Mouse (Mus musculus) bone marrow macrophage, adult 2 months (primary cell): ENCODE results near the gene Treml1. TPM values are rescaled to one million over a fixed set of nuclear protein-coding genes. Genes with fewer than 3 reads are reported as not detected.

Experiments
- H3K27ac ChIP-seq: 2 replicates; pipeline ENCODE4 v1.5.1; 2012; ENCODE audit warnings: low read depth, low read length; ENCODE audit not compliant: insufficient read depth
- H3K4me1 ChIP-seq: 2 replicates; pipeline ENCODE4 v1.6.1; 2012; ENCODE audit warnings: low read length; ENCODE audit not compliant: control insufficient read depth, insufficient read depth
- H3K4me3 ChIP-seq: 2 replicates; pipeline ENCODE4 v1.5.1; 2012; ENCODE audit warnings: mild to moderate bottlenecking, low read length, moderate library complexity; ENCODE audit not compliant: insufficient read depth
- CTCF ChIP-seq: IDR thresholded peaks from 2 replicates; pipeline ENCODE4 v1.5.1; 2012; ENCODE audit warnings: low read depth, mild to moderate bottlenecking, low read length, moderate library complexity
- POLR2A ChIP-seq: IDR thresholded peaks from 2 replicates; pipeline ENCODE4 v1.6.1; 2012; ENCODE audit warnings: mild to moderate bottlenecking, low read depth, low read length, borderline replicate concordance
- polyA plus RNA-seq: library from polyadenylated mRNA; stranded (reverse); fragments of >200 nt; gene quantifications from 2 replicates; pipeline ENCODE4 v1.2.4, GENCODE M21; 2012; ENCODE audit not compliant: missing spikeins, insufficient read depth, insufficient read length

Treml1 gene
- polyA plus RNA-seq, 1 experiment = 7.6 TPM

DNA sequence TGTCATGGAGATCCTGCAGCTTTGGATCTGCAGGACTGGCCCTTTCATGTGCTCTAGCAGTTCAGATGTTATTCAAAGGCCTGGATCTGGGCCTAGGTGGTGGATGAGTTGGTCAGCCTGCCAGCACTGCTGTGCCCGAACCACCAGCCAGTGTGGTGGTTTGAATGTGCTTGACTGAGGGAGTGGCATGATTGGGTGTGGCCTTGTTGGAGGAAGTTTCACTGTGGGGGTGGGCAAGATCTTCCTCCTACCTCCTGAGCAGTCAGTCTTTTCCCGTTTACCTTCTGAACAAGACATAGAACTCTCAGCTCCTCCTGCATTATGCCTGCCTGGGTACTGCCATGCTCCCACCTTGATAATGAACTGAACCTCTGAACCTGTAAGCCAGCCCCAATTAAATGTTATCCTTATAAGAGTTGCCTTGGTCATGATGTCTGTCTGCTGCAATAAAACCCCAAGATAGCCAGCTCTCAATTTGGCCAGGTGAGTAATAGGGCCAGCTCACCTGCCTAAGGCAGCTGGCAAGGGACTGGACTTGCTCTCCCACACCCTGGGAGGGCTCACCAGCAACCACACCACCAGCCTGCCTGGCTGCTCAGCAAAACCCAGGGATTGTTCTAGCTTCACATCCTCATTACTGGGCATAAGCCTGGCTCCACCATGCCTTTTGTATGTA lies 26.2 kb downstream of the Treml1 start:
- no peak for TF ChIP-seq CTCF
- TF ChIP-seq POLR2A = no peak
- Histone ChIP-seq H3K27ac (peak overlapping the region; percentile 26), H3K4me3 (no peak overlapping the region), H3K4me1 (peaks cover 15% of the 10 kb centered on the region)

DNA sequence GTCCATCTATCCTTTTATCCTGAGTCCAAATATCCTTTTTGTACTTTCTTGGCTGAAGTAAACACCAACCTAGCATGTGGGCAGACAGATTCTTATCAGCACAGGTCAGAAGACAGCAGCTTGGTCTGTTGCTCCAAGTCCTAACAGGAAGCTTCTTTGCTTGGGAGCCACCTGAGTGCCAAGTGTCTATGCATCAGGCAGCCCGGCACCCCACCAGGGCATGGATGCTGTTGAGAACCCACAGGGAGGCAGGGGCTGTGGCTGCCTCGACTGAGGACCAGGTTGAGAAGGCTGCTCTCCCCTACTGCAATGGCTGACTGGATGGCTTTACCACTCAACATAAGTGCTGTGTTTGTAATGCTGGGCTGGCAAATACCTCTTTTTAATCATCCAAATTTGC lies 28.9 kb downstream of the Treml1 start:
- Histone ChIP-seq H3K4me1 (peaks cover 16% of the 10 kb centered on the region), H3K27ac (no peak overlapping the region), H3K4me3 (no peak overlapping the region)
- TF ChIP-seq POLR2A = no peak
- no peak for TF ChIP-seq CTCF

DNA sequence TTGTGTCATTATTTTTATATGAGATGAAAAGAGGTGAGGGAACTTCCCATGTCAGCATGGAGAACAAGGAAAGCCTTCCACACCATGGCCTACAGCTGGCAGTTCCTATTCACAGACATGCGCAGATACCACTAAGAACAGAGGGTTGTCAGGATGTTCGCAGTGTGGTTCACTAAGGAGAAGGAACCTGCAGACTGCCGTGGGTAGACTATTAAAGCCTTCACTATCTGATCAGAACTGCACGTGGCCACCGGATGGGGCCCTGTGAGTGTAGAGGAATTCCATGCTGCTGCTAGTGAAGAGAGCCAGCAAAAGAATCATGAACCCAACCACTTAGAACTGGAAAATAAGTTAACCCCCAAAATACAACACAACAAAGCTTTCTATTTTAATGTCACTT lies 29.7 kb downstream of the Treml1 start:
- Histone ChIP-seq H3K4me1 (peaks cover 16% of the 10 kb centered on the region), H3K27ac (no peak overlapping the region), H3K4me3 (no peak overlapping the region)
- TF ChIP-seq CTCF = no peak
- no peak for TF ChIP-seq POLR2A

DNA sequence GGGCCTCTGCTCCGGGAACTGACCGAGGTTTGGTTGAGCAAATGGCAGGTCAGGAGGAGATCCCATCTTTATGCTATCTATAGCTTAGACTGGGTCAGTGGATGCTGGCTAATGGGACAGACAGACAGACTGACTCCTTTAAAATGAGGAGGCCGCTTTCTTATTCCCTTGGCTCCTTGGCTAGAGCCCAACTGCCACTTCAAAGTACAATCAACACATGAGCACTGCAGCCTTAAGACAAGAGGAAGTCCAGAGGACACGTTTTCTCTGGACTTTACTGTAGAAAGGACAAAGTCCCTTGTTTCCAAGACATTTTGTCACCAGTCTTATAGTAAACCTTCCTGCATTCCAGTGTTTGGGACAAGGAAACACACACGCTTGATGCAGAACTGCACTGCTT lies 31.7 kb downstream of the Treml1 start:
- H3K27ac ChIP-seq = no peak overlapping the region
- H3K4me3 ChIP-seq = no peak overlapping the region
- no peak for TF ChIP-seq CTCF
- TF ChIP-seq POLR2A = no peak
- peaks cover 8% of the 10 kb centered on the region for H3K4me1 ChIP-seq

DNA sequence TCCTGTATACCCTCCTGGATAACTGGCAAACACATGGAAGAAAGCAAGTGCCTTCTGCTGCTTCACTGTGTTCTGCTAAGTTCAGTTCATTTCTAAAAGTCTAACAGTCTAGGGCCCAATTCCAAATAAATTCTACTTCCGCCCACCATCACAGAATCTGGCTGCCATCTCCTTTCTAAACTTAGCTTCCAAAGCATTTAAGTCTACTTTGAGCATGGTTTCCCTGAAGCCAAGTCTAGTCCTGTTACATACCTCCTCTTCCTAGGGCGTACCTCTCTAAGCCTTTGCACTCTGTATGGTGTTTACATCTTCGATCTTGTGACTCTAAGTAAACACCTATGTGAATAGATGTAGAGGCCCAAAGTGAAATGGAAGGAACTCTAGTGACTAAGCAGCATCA lies 32.9 kb downstream of the Treml1 start:
- no peak for TF ChIP-seq CTCF
- TF ChIP-seq POLR2A = no peak
- peaks cover 5% of the 10 kb centered on the region; the same call in 1 of the 2 replicates for H3K4me1 ChIP-seq

DNA sequence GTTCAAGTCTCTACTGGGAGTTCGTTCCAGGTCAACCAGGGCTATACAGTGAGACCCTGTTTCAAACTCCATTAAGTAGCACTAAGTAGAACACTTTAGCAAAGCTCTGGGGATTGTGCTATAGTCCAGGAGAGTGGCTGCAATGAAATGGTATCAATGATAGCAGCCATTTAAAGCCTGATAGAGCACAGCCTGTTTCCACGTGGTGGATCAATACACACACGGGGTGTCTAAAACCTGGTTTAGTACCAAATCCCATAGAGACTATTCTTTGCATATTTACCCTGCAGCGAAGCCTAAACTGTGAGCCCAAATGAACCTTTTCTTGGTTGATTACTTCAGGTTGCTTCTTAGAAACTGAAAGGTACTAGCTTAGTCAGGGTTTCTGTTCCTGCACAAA lies 42.0 kb downstream of the Treml1 start:
- no peak overlapping the region for H3K27ac ChIP-seq
- TF ChIP-seq POLR2A = no peak
- TF ChIP-seq CTCF = no peak
- no peak overlapping the region for H3K4me3 ChIP-seq
- H3K4me1 ChIP-seq = peaks cover 24% of the 10 kb centered on the region

More for the DNA sequence above, 32.9 kb downstream of the Treml1 start:
- no peak overlapping the region for H3K4me3 ChIP-seq
- no peak overlapping the region for H3K27ac ChIP-seq

DNA sequence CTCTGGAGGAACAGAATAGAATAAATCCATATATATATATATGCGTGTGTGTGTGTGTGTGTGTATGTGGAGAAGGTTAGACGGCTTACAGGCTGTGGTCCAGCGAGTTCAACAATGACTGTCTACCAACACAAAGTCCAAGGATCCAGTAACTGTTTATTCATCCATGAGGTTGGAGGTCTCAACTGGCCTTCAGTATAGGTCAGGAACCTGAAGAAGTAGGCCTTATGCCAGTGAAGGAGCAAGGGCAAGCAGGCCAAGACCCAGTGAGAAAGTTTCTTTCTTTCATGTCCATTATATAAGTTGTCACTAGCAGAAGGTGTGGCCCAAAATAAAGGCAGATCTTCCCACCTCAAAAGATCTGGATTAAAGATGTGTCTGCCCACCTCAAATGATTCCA lies 43.0 kb downstream of the Treml1 start:
- TF ChIP-seq POLR2A (no peak), CTCF (no peak)
- Histone ChIP-seq H3K4me1 (peaks cover 33% of the 10 kb centered on the region), H3K27ac (no peak overlapping the region), H3K4me3 (no peak overlapping the region)

DNA sequence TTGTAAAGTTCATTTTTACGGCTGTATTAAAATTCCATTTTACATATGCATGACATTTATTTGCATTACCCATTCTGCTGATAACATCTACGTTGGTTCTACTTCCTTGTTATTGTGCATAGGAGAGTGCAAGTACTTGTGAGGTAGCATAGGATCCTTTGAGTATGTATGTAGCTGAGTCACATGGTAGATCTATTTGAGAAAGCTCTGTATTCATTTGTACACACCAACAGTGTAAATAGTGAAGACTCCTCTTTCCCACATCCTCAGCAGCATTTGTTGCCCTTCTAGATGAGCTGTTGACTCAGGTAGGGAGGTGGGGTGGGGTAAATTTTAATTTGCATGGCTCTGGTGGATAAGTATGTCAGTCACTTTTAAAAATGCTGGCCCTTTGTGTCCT lies 44.1 kb downstream of the Treml1 start:
- H3K27ac ChIP-seq = no peak overlapping the region
- TF ChIP-seq POLR2A (no peak), CTCF (no peak)
- no peak overlapping the region for H3K4me3 ChIP-seq
- peaks cover 35% of the 10 kb centered on the region for H3K4me1 ChIP-seq

DNA sequence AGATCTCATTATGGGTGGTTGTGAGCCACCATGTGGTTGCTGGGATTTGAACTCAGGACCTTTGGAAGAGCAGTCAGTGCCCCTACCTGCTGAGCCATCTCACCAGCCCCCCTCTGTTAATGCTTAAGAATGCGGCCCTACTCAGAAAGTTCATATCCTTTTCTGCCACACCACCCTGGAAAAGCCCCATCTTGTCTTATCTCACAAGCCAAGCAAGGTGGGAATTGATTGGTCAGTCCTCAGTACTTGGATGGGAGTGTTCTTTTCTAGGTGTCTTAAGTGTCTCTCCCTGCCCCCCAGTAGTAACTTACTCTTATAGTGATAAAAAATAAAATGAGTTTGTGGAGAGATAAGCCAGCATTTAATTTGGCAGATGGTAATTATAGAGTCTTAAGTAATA lies 45.0 kb downstream of the Treml1 start:
- H3K4me3 ChIP-seq = no peak overlapping the region
- H3K27ac ChIP-seq = no peak overlapping the region
- peaks cover 35% of the 10 kb centered on the region for H3K4me1 ChIP-seq

DNA sequence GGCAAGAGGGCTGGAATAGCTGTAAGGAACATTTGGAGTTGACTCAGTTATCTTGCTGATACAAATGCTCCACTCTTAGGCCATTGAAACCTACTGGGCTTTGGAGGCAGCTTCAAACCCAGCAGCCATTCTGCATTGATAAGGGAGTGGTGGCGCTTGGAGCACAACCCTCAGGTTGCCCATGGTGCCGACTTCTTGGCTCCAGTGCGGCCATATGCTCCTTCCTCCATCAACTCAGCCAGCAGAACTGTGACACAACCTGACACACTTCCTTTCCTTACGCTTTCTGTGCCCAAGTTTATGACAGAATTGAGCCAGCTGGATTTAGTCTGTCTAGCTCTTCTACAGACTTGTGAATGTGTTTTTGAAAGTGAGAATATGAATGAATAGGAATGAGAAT lies 47.4 kb downstream of the Treml1 start:
- TF ChIP-seq CTCF (no peak), POLR2A (no peak)
- no peak overlapping the region for H3K27ac ChIP-seq
- H3K4me1 ChIP-seq = peaks cover 28% of the 10 kb centered on the region
- no peak overlapping the region for H3K4me3 ChIP-seq

More for the DNA sequence above, 45.0 kb downstream of the Treml1 start:
- TF ChIP-seq POLR2A = no peak
- no peak for TF ChIP-seq CTCF
